Mouse (Mus musculus) lung, postnatal 0 days (tissue): ENCODE measurements at regions not wholly inside any gene's neighbourhood (a gene's known extent, or its start where the extent isn't known, plus 50 kb on each side); places are given as distances from the start of the nearest gene placed in this dataset.

ENCODE experiments used
- CTCF ChIP-seq: IDR thresholded peaks from 2 replicates; pipeline ENCODE4 v1.5.1; 2016; ENCODE audit warnings: antibody characterized with exemption, mild to moderate bottlenecking
- EP300 ChIP-seq: IDR thresholded peaks from 2 replicates; pipeline ENCODE4 v1.6.1; 2016; ENCODE audit warnings: antibody characterized with exemption, mild to moderate bottlenecking, control low read depth

GRCm38 (mm10) chr3:40179726-40180317 is 351.3 kb upstream of the Intu start:
- TF ChIP-seq EP300 (no peak), CTCF (no peak)
